Mouse (Mus musculus) ES-Bruce4 (cell line): ENCODE measurements at regions not wholly inside any gene's neighbourhood (a gene's known extent, or its start where the extent isn't known, plus 50 kb on each side); places are given as distances from the start of the nearest gene placed in this dataset.

Source experiments
- H3K27ac ChIP-seq: 2 replicates; pipeline ENCODE4 v1.5.1; 2012; ENCODE audit warnings: low read length, inconsistent platforms; ENCODE audit not compliant: insufficient read depth
- H3K27me3 ChIP-seq: 2 replicates; pipeline ENCODE4 v1.6.1; 2012; ENCODE audit warnings: mild to moderate bottlenecking, low read length, inconsistent platforms; ENCODE audit not compliant: control insufficient read depth, poor library complexity, insufficient read depth, severe bottlenecking
- H3K36me3 ChIP-seq: 2 replicates; pipeline ENCODE4 v1.6.1; 2012; ENCODE audit warnings: inconsistent platforms, mild to moderate bottlenecking, low read length, moderate library complexity; ENCODE audit not compliant: control insufficient read depth, poor library complexity, insufficient read depth, severe bottlenecking
- H3K4me1 ChIP-seq: one replicate; pipeline ENCODE4 v1.8.1; 2011; ENCODE audit warnings: low read length; ENCODE audit not compliant: control insufficient read depth, insufficient read depth
- H3K4me3 ChIP-seq: 2 replicates; pipeline ENCODE4 v1.5.1; 2011; ENCODE audit warnings: low read depth, mild to moderate bottlenecking, low read length
- H3K9ac ChIP-seq: 2 replicates; pipeline ENCODE4 v1.6.1; 2012; ENCODE audit warnings: low read depth, mild to moderate bottlenecking, inconsistent platforms; ENCODE audit not compliant: poor library complexity, severe bottlenecking
- H3K9me3 ChIP-seq: replicated peaks from 2 replicates; pipeline ENCODE4 v1.6.1; 2012; ENCODE audit warnings: mild to moderate bottlenecking, low read length, inconsistent platforms; ENCODE audit not compliant: control insufficient read depth, poor library complexity, insufficient read depth, severe bottlenecking
- CTCF ChIP-seq: IDR thresholded peaks from one replicate; pipeline ENCODE4 v1.8.1; 2011; ENCODE audit warnings: low read depth, low read length
- EP300 ChIP-seq: IDR thresholded peaks from 2 replicates; pipeline ENCODE4 v1.6.1; 2011; ENCODE audit warnings: low read depth, low read length; ENCODE audit not compliant: insufficient read depth
- POLR2A ChIP-seq: IDR thresholded peaks from one replicate; pipeline ENCODE4 v1.8.1; 2011; ENCODE audit warnings: low read length; ENCODE audit not compliant: insufficient read depth

- no peak overlapping the region for H3K4me3 ChIP-seq
- H3K27me3 ChIP-seq, result no peaks in the 10 kb centered on the region; the same call in 1 of the 2 replicates
- no peak overlapping the region for H3K9ac ChIP-seq
- peak overlapping the region; percentile 63; the same call in 1 of the 2 replicates for H3K27ac ChIP-seq
- no peaks in the 10 kb centered on the region for H3K36me3 ChIP-seq
- no peaks in the 10 kb centered on the region for H3K9me3 ChIP-seq
- TF ChIP-seq CTCF, result no peak
- no peaks in the 10 kb centered on the region for H3K4me1 ChIP-seq
Observed at GRCm38 (mm10) chr13:28810326-28811080, 143.0 kb downstream of the Sox4 start.

GRCm38 (mm10) chr13:28805302-28805701 lies 148.2 kb downstream of the Sox4 start:
- no peaks in the 10 kb centered on the region for H3K9me3 ChIP-seq
- no peaks in the 10 kb centered on the region for H3K4me1 ChIP-seq
- H3K4me3 ChIP-seq, result no peak overlapping the region
- H3K9ac ChIP-seq, result no peak overlapping the region
- no peaks in the 10 kb centered on the region for H3K36me3 ChIP-seq
- no peak overlapping the region for H3K27ac ChIP-seq
- H3K27me3 ChIP-seq, result no peaks in the 10 kb centered on the region; the same call in 1 of the 2 replicates
- TF ChIP-seq CTCF, result no peak
- no peak for TF ChIP-seq EP300
- TF ChIP-seq POLR2A, result no peak

- Histone ChIP-seq H3K4me3 (no peak overlapping the region), H3K27me3 (no peaks in the 10 kb centered on the region), H3K36me3 (no peaks in the 10 kb centered on the region), H3K4me1 (no peaks in the 10 kb centered on the region), H3K27ac (no peak overlapping the region), H3K9ac (no peak overlapping the region), H3K9me3 (no peaks in the 10 kb centered on the region)
- TF ChIP-seq CTCF (no peak), EP300 (no peak), POLR2A (no peak)
Observed at GRCm38 (mm10) chr13:28801210-28801954, 152.1 kb downstream of the Sox4 start.

GRCm38 (mm10) chr13:28800676-28801075 lies 152.8 kb downstream of the Sox4 start:
- H3K27me3 ChIP-seq, result no peaks in the 10 kb centered on the region
- no peak for TF ChIP-seq POLR2A
- no peak for TF ChIP-seq EP300
- no peak for TF ChIP-seq CTCF
- H3K9ac ChIP-seq, result no peak overlapping the region
- no peaks in the 10 kb centered on the region for H3K9me3 ChIP-seq
- H3K27ac ChIP-seq, result no peak overlapping the region
- no peaks in the 10 kb centered on the region for H3K36me3 ChIP-seq
- no peak overlapping the region for H3K4me3 ChIP-seq
- H3K4me1 ChIP-seq, result no peaks in the 10 kb centered on the region

- Histone ChIP-seq H3K4me3 (no peak overlapping the region), H3K27ac (no peak overlapping the region), H3K36me3 (no peaks in the 10 kb centered on the region), H3K9me3 (no peaks in the 10 kb centered on the region), H3K27me3 (no peaks in the 10 kb centered on the region), H3K9ac (no peak overlapping the region), H3K4me1 (no peaks in the 10 kb centered on the region)
- no peak for TF ChIP-seq EP300
- no peak for TF ChIP-seq POLR2A
- TF ChIP-seq CTCF, result no peak
Observed at GRCm38 (mm10) chr13:28799474-28799873, 154.0 kb downstream of the Sox4 start.
